Mouse (Mus musculus) MN1 (cell line): ENCODE data around the gene Fam219a.

ENCODE experiments used
- DNase-seq: peaks from one replicate; pipeline ENCODE4 v3.0.0-alpha.2; 2016; ENCODE audit warnings: low spot score

Gene Fam219a

DNA sequence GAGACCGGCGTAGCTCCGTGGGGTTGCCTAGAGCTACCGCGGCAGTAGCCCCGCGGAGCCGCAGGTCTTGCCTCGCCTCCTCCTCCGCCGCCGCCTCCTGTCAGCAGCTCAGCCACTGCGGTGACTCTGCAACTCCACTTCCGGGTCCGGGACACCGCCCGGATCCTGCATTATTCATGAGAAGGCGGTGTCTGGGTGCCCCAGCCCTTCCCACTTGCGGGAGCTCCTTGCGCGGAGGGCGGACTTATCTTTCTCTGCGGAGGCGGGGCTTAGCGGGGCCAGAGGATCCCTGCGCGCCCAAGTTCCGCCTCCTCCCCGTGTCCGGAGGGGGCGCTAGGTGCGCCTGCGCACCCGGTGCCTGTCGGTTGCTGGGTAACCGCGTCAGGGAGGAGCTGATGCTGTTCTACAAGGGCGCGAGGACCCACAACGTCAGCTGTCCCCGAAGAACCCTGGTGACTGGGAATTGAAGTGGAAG, at the start of gene Fam219a, which contains the start of gene Dnaic1:
Gene Fam219a (minus strand): TSS at position 128 of the 475 bp plus-strand sequence.
Gene Dnaic1 (plus strand): TSS at position 365 of the 475 bp plus-strand sequence.
- DNase-seq: peak; percentile 97

DNA sequence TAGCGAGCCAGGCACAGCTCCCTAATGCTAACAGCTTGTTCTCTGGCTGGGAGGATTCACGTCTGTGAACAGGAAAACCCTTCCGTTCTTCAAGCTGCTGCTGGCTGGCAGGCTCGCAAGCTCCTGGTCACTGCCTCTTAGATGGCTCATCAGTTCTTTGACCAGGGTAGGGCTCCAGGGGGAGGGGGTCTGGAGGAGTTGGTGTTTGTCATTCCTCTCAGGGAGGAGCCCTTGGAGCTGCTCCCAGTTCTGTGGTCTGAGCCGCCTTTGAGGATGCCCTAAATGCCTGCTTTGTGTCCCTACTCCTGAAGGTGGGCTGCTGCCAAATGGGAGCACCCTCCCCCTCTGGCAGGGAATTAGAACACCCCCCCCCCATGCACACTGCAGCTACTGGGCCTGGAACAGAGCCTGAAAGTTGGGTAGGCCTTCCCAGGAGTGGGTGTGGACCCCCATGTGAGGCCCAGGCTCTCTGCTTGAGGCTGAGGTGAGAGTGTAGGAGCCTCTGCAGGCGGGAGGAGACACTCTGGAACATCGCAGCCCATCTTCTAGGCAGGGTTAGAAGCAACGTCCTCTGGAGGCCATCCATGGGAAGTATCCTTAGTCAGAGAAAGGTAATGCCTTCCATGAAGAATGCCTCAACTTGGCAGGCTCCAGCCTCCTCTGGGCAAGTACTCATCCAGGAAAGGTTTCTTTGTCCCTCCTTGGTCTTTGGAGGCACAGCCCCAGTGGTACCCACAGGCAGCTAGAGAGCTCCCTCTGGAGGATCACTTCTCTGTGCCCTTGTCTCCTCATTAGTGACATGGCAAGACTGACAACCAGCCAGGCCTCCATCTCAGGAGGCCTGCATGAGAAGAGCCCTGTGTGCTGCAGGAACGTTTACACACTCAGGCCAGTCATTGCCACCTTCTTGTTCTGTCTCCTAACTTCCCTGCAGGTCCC, 46.6 kb upstream of the Fam219a start:
- DNase-seq: peak; percentile 62

DNA sequence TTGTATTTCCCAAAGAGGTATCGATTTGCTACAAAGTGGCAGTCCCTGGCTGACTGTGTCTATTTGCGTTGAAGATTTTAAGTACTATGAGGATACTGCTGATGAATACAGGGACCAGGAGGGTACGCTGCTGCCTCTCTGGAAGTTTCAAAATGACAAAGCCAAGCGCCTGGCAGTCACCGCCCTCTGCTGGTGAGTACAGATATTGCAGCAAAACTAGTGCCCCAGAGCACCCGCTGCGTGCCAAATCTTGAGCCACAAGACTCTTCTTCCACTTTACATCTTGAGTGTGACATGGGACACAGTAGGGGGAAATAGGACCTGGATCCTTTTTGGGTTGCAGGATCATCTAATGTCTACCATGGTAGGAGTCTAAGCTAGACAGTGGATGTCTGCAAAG, 44.8 kb upstream of the Fam219a start:
- DNase-seq: peak; percentile 76

GRCm38 (mm10) chr4:41612166-41612565, 42.8 kb upstream of the Fam219a start:
- no peak for DNase-seq

- DNase-seq: no peak
Measured at GRCm38 (mm10) chr4:41610594-41610980, 41.2 kb upstream of the Fam219a start.

DNA sequence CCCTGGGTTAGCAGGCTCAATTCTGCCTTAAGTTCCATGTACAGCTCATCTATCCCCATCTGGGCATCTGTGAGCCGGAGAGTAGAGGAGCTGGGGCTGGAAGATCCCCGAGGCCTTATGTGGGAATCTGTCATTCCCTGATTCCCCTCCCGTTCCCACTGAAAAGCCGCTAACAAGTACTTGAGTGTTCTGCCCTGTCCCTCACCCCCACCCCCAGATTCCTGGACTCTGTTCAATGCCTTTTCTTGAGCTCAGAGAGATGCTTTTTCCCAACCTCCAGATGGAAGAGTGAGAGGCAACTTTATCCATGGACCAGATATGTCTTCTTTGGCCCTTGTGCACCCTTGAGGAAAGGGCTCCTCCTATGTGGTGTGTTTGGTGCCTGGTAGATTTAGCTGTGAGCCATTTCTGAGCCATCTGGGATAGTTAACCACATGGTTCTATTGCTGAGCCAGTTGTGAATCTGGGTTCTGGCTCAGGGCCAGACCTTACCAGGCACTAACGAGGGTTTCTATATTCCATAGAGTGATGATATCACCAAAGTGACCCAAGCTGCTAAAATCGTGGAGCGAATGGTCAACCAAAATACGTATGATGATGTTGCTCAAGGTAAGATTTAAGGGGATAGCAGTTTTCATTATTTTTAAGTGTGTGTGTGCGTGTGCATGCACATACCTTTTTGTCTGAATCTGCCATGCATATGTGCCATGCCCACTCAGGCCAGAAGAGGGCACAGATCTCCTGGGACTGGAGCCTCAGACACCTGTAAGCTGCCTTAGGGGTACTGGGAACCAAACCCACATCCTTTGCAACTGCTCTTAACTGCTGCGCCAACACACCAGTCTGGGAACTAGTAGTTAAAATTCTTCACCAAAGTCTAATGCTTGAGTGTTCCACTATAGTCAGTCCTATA, 40.6 kb upstream of the Fam219a start:
- peak; percentile 35 for DNase-seq

GRCm38 (mm10) chr4:41606784-41607183, 37.4 kb upstream of the Fam219a start:
- DNase-seq: no peak

DNA sequence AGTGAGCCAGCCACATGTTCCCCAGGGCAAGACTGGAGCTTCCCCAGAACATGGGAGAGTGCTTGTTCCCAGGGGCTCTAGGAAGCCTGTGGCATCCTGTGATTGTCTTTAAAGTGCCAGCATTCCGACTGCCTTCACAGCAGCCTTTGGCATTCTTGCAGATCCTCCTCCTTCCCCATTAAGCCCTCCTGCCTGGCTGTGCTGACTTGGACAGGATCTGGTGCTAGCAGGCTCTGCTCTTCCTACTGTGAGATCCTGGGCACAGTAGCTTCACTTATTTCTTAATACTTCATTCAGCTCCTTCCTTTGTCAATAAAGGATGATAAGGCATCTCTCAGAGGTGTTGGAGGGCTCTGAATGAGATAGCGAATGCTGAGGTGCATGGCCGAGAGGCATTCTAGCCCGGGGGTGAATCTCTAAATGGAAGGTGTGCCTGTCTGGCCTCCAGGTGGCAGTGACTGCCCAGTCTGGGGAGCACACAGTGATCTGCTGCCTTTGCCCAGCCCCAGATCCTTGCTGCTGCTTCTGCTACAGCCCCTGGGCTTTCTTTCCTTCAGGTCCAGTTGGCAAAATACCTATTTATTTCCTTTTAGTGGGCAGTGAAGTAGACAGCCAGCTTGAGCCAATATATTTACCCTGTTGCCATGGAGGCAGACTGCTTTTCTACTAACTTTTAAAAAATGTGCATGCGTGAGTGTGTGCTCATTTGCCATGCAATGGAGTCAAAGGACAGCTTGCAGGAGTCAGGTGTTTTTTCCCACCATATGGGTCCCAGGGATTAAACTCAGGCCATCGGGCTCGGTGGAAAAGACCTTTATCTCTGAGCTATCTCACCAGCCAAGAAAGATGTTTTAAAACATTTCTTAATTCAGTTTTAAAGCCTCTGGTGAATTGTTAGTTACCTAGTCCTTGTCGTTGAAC, 35.4 kb upstream of the Fam219a start:
- DNase-seq: peak; percentile 43

DNA sequence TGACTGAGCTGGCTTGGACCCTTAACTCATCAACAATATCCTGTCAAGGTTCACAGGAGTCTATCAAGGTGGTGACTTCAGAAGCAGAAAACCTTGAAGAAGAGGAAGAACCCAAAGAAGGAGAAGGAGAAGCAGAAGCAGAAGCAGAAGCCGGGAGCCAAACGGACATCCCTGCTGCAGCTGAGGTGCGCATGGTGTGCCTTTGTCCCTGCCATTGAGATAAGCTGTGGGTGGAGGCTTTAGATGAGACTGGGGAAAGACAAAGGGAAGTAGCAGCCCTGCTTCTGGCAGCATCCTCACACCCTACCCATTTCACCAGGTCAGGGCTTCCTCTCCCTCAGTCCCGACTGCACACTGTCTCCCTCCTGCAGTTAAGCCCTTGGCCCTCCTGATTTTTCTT, 33.5 kb upstream of the Fam219a start:
- DNase-seq: no peak

DNA sequence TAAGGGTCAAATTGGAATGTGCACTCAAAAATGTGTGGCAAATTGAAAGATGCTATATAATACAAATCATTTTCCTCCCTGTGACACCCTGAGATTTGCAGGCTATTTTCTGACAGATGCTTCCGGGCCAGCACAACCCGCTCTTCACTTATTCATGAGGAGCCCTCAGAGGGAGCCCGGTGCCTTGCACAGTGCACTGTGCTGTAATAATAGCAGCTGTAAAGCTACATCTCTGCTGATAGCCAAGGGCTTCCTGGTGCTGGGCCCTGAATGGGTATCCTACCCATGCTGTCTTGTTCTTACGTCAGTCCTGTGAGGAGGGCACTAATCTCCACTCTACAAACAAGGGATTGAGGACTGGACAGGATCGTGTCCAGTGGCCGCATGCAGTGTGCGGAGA, 14.0 kb upstream of the Fam219a start:
- DNase-seq: no peak

- no peak for DNase-seq
Measured at GRCm38 (mm10) chr4:41575914-41576313, 6.6 kb upstream of the Fam219a start.

DNA sequence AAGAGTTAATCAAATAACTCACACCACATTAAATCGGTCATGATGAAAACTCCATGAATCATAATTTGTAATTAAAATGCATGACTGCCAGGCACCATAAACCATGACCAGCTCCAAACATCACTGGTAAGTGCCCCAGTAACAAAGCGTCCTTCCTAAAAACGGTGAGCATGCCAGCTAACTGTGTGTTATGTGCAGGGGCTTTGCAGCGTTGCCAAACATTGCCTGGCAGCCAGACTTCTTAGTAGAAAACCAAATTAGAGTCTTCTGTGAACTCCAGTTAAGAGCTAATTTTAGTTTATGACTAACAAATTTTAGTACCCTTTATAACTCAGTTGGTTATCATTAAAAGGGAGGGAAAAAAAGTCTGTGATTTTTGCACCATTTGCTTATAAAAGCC, 4.2 kb upstream of the Fam219a start:
- peak; percentile 39 for DNase-seq

GRCm38 (mm10) chr4:41571490-41571889, 2.2 kb upstream of the Fam219a start:
- no peak for DNase-seq

DNA sequence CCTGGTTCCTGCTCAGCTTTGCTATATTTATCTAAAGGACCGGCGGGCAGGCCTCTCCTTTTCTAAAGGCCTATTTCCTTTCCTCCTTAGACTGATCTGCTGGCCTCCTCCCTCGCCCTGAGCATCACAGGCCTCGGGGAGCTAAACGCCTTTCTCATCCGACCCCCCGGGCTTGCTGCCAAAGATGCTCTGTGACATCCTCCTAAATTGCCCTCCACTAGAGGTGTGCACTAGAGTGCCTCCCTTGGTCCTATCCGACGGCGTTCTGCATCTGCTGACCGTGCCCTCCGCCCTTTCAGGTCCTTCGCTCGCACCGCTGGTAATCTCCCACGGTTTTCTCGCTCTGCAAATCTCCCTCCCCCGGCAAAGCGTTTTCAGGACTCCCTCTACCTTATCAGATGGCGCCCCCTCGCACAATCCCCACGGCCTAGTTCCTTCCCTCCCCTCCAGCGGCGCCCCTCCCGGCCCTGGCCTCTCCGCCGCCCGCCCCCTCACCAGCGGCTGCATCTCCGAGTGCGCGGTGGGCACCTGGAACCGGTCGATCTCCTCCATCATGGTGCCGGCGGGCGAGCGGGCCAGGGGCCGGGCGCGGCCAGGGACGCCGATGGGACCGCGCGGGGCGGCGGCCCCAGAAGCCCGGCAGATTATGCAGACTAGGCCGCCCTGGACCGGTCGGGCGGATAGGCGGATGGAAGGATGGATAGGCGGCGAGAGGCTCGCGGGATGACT, 492 bp downstream of the Fam219a start:
- peak; percentile 83 for DNase-seq

DNA sequence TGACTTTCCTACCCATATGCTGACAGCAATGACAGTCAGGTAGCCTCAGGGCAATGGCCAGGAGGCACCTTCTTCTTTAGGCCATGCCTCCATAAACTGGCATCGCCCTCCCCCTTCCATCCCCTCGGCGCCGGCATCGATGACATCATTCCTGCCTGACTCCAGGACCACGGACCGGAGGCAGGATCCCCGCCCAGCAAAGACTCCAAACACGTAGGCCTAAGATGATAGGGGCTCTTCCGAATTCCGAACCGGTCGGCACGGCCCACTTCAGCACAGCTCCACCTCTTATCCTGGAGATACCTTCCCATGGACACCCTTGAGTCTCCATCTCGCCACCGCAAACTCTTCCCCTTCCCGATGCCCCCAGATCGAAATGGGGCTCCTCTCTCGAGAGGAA, 1.1 kb downstream of the Fam219a start:
- peak; percentile 80 for DNase-seq

- DNase-seq: peak; percentile 26
Measured at GRCm38 (mm10) chr4:41566123-41566522, 3.2 kb downstream of the Fam219a start.

DNA sequence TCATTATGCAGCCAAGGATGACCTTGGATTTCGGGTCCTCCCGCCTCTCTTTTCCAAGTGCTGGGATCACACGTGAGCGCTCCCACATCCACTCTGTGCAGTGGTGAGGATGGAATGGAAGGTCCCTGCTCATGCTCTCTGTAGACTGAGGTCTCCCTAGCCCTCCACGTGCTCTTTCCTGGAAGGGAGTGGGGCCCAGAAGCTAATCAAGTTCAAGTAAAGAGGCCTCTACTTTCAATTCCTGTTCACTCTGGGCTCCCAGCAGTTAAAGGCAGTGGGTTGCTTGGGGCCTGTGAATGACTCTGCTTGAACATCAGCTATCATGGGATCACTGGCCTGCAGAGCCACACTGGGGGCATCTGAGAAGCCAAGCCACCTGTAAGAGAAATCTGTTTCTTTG, 6.0 kb downstream of the Fam219a start:
- DNase-seq: no peak

DNA sequence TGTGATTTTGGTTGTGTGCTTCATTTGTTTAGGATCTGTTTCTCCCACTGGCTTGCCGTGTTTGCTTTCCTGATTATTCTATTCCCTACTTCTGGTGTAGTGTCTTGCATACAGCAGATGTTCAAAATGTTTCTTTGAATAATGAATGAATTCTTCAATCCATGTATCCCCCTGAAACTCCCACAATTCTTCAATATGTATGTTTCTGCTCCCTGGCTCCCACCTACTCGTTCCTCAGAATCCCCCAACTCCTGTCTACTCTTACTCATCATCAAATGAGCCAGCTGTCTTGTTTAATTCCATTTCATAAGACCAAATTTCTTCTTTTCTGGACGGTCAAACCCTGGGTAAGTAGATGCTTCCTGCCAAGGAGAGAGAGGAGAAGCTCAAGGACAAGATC, 12.2 kb downstream of the Fam219a start:
- DNase-seq: no peak

DNA sequence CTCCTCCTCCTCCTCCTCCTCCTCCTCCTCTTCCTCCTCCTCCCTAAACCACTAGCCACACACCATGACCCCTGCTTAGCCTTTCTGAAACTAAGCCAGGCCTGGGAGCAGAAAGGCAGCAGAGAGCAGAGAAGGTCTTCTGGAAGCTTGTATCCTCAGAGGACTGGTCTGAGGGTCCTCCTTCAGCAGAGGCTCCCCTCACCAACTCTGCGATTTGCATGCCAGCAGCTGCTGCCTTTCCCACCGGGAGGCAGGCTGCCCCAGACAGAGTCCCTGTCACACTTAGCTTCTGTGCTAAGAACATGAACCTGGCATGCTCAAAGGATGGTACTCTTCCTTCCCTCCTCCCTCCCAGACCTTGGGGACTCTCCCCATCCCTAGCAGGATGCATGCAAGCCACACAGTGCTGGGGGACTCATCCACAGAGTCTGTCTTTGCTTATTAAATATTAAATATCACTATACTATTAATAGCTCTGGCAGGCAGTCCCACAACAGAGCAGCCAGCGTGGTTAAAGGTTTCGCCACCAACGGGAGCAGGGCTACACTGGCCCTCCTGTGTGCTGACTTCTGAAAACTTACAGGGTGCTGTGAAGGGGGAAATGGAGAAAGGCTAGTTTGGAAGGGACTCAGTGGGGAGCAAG, 12.9 kb downstream of the Fam219a start:
- no peak for DNase-seq

DNA sequence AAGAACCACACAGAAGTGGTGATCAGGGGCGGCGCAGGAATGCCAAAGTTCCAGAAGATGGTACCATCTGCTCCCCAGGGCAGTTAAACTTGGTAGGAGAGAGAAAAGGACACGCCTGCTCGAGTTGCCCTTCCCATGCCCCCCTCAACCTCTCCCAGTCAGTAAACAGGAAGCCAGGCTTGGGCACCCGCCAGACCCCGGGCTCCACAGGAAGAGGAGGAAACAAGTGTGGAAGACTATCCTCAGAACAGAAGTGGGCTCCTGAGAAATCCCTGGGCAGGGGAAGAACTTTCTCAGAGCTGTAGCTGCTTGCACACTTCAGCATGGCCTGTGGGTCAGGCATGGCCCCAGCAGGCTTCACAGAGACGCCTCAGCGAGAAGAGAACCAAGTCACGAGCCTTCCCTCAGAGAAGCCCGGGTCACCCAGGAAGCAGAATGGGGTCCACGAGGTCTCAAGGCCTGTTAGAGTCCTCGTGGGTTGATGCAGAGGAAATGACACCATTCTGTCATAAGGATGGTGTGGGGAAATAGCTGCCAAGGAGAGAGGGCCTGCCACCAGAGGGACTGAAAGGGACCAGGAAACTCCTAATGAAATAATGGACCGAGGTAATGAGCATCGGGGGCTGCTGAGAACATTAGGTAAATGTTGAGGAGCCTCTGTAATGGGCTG, 14.2 kb downstream of the Fam219a start:
- DNase-seq: no peak
